Mouse (Mus musculus): ENCODE results near the gene Naa35.

GRCm38 (mm10) chr13:59648598-59648997 is 63.5 kb downstream of the Naa35 start:
- TF ChIP-seq CTCF (IDR thresholded peaks at IDR 0.05; ENCODE audit: low read depth) (no peak), EP300 (IDR thresholded peaks at IDR 0.05; ENCODE audit: low read depth) (no peak)
